Comparison of ENCODE assay signal across 26 mouse cellular contexts in the genomic region with DNA sequence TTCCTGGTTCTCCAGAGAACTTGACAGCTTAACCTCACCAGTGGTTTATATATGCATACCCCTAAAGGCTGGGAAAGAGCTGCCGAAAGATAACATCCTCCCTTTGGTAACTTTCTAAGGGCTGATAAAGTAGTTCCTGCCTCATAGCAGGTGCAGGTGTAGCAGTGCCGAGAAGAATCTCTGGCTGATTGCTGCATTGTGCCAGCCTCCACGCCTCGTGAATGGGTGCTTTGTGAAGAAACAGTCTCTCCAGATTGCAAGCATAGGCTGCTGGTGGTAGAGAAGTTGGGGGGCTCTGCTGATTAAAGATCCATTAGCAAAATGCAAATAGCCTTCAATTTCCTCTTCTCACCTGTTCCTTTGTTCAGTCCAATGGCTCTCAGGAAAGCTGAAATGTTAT.
DNase-seq lines count a peak whose midpoint lies in the region; ATAC-seq and TF ChIP-seq lines count a peak whose summit lies in the region.
"Had no signal": no experiment of that assay in that cellular context is flagged by ENCODE, and none has a peak within 500 bp of the region (broad histone marks: within the 10 kb centered on the region; RNA-seq: fewer than 3 reads in every experiment).

No protein-coding gene starts in this region.

- TF ChIP-seq POLR2A in brain, embryonic 14.5 days (IDR thresholded peaks at IDR 0.05; ENCODE audit: borderline replicate concordance, extremely low read depth, insufficient read depth, insufficient read length, poor library complexity, severe bottlenecking), result no peak

- no peak overlapping the region for H3K9ac ChIP-seq in forebrain, embryonic 13.5 days
- H3K9ac ChIP-seq in forebrain, embryonic 12.5 days, result no peak overlapping the region
- no peak overlapping the region for H3K9ac ChIP-seq in forebrain, embryonic 15.5 days (replicated peaks)
- H3K9ac ChIP-seq in forebrain, postnatal 0 days, result no peak overlapping the region
- H3K9ac ChIP-seq: embryonic facial prominence, embryonic 13.5 days; embryonic facial prominence, embryonic 15.5 days had no signal

- H3K9me3 ChIP-seq in forebrain, embryonic 13.5 days (replicated peaks), result no peaks in the 10 kb centered on the region
- no peaks in the 10 kb centered on the region for H3K9me3 ChIP-seq in forebrain, embryonic 12.5 days
- H3K9me3 ChIP-seq in forebrain, embryonic 15.5 days, result no peaks in the 10 kb centered on the region
- H3K9me3 ChIP-seq in forebrain, embryonic 10.5 days, result no peaks in the 10 kb centered on the region
- H3K9me3 ChIP-seq in forebrain, postnatal 0 days (ENCODE audit: low read length), result no peaks in the 10 kb centered on the region
- H3K9me3 ChIP-seq: embryonic facial prominence, embryonic 13.5 days; embryonic facial prominence, embryonic 15.5 days had no signal

- no peak overlapping the region for H3K4me3 ChIP-seq in forebrain, embryonic 13.5 days
- no peak overlapping the region for H3K4me3 ChIP-seq in forebrain, embryonic 12.5 days (replicated peaks)
- no peak overlapping the region for H3K4me3 ChIP-seq in forebrain, embryonic 15.5 days
- no peak overlapping the region for H3K4me3 ChIP-seq in forebrain, embryonic 10.5 days
- no peak overlapping the region for H3K4me3 ChIP-seq in forebrain, postnatal 0 days (ENCODE audit: low read depth, low read length)
- H3K4me3 ChIP-seq: embryonic facial prominence, embryonic 13.5 days; embryonic facial prominence, embryonic 15.5 days; erythroblast, embryonic 14.5 days had no signal

- no peak overlapping the region for H3K4me2 ChIP-seq in forebrain, embryonic 13.5 days
- no peak overlapping the region for H3K4me2 ChIP-seq in forebrain, embryonic 12.5 days
- H3K4me2 ChIP-seq in forebrain, embryonic 15.5 days (replicated peaks), result no peak overlapping the region
- H3K4me2 ChIP-seq in forebrain, postnatal 0 days (ENCODE audit: low read depth), result no peak overlapping the region
- H3K4me2 ChIP-seq: embryonic facial prominence, embryonic 13.5 days; embryonic facial prominence, embryonic 15.5 days had no signal

- H3K27ac ChIP-seq in forebrain, embryonic 13.5 days, result peak overlapping the region; percentile 6; the same call in 1 of the 2 replicates
- H3K27ac ChIP-seq in forebrain, embryonic 12.5 days, result no peak overlapping the region
- peak overlapping the region; percentile 58; the same call in 1 of the 2 replicates for H3K27ac ChIP-seq in forebrain, embryonic 15.5 days (replicated peaks)
- H3K27ac ChIP-seq in forebrain, embryonic 10.5 days, result no peak overlapping the region
- peak overlapping the region; percentile 54; the same call in 1 of the 2 replicates for H3K27ac ChIP-seq in forebrain, postnatal 0 days (ENCODE audit: low read depth, low read length)
- H3K27ac ChIP-seq: embryonic facial prominence, embryonic 13.5 days; embryonic facial prominence, embryonic 15.5 days had no signal

- no peak for TF ChIP-seq CTCF in brain, embryonic 14.5 days (IDR thresholded peaks at IDR 0.05; ENCODE audit: borderline replicate concordance, extremely low read depth, insufficient read depth, insufficient read length)
- no peak for TF ChIP-seq CTCF in forebrain, postnatal 0 days (IDR thresholded peaks at IDR 0.05; ENCODE audit: low read depth)

- H3K27me3 ChIP-seq in forebrain, embryonic 13.5 days, result no peaks in the 10 kb centered on the region
- H3K27me3 ChIP-seq in forebrain, embryonic 12.5 days, result 0 out of 2 replicates have a peak, but pooled peaks cover 4% of the 10 kb centered on the region
- H3K27me3 ChIP-seq in forebrain, embryonic 15.5 days, result no peaks in the 10 kb centered on the region
- no peaks in the 10 kb centered on the region for H3K27me3 ChIP-seq in forebrain, embryonic 10.5 days (ENCODE audit: poor library complexity, severe bottlenecking)
- H3K27me3 ChIP-seq in forebrain, postnatal 0 days (ENCODE audit: insufficient read depth, low read length), result no peaks in the 10 kb centered on the region
- H3K27me3 ChIP-seq: CH12.LX; embryonic facial prominence, embryonic 13.5 days; embryonic facial prominence, embryonic 15.5 days had no signal

- no peak for DNase-seq in forebrain, embryonic 10.5 days (ENCODE audit: extremely low spot score, low spot score)
- DNase-seq in brain, embryonic 14.5 days (ENCODE audit: low read depth), result peak; percentile 48
- DNase-seq in forebrain, postnatal 0 days, result no peak
- no peak for DNase-seq in kidney, postnatal 36 days
- DNase-seq: adrenal gland, adult 8-10 months; adrenal gland, postnatal 14 days; adrenal gland, postnatal 36 days; B cell, adult 2 months; cerebellum, adult 11 months; cerebellum, adult 18-20 months; cerebellum, adult 8-10 months; cerebellum, adult 9-11 months; cerebellum, postnatal 14 days; cerebellum, postnatal 36 days; embryo, embryonic 11 days had no signal

- peak; percentile 75 for ATAC-seq in forebrain, embryonic 13.5 days
- ATAC-seq in forebrain, embryonic 12.5 days (ENCODE audit: low FRiP score), result no peak
- peak; percentile 74 for ATAC-seq in forebrain, embryonic 15.5 days (replicated peaks)
- peak; percentile 77 for ATAC-seq in forebrain, postnatal 0 days
- ATAC-seq: activated CD4-positive, CD25-positive, alpha-beta regulatory T cell, adult 4 months; CD4-positive, CD25-positive, alpha-beta regulatory T cell, adult 4 months; Patski had no signal

- 61% methylated on average over 4 of the region's 4 CpGs for WGBS in forebrain, embryonic 13.5 days
- 59% methylated on average over 4 of the region's 4 CpGs for WGBS in forebrain, embryonic 12.5 days
- WGBS in forebrain, embryonic 15.5 days, result 45% methylated on average over 4 of the region's 4 CpGs
- WGBS in forebrain, embryonic 10.5 days, result 82% methylated on average over 4 of the region's 4 CpGs
- 57% methylated on average over 4 of the region's 4 CpGs for WGBS in forebrain, postnatal 0 days

- no peaks in the 10 kb centered on the region for H3K4me1 ChIP-seq in forebrain, embryonic 13.5 days
- H3K4me1 ChIP-seq in forebrain, embryonic 12.5 days, result no peaks in the 10 kb centered on the region
- no peaks in the 10 kb centered on the region for H3K4me1 ChIP-seq in forebrain, embryonic 15.5 days
- H3K4me1 ChIP-seq in forebrain, embryonic 10.5 days, result no peaks in the 10 kb centered on the region
- H3K4me1 ChIP-seq in forebrain, postnatal 0 days (ENCODE audit: insufficient read depth), result no peaks in the 10 kb centered on the region
- H3K4me1 ChIP-seq: embryonic facial prominence, embryonic 13.5 days; embryonic facial prominence, embryonic 15.5 days had no signal

- H3K36me3 ChIP-seq in forebrain, embryonic 13.5 days (ENCODE audit: poor library complexity, severe bottlenecking), result no peaks in the 10 kb centered on the region
- H3K36me3 ChIP-seq in forebrain, embryonic 12.5 days (replicated peaks), result no peaks in the 10 kb centered on the region
- H3K36me3 ChIP-seq in forebrain, embryonic 15.5 days, result no peaks in the 10 kb centered on the region
- no peaks in the 10 kb centered on the region for H3K36me3 ChIP-seq in forebrain, embryonic 10.5 days (replicated peaks)
- no peaks in the 10 kb centered on the region for H3K36me3 ChIP-seq in forebrain, postnatal 0 days (ENCODE audit: insufficient read depth)
- H3K36me3 ChIP-seq: embryonic facial prominence, embryonic 13.5 days; embryonic facial prominence, embryonic 15.5 days; G1E had no signal

Comparison
In these comparisons a context has a peak if more than half of its experiments do, and no peak if none do; other contexts are left out.
1. H3K27ac ChIP-seq: peak in forebrain, embryonic 13.5 days (single experiment), forebrain, embryonic 15.5 days (single experiment) and forebrain, postnatal 0 days (single experiment); none in forebrain, embryonic 12.5 days (single experiment) and forebrain, embryonic 10.5 days (single experiment).